Mouse (Mus musculus) right cerebral cortex, postnatal 10 days (tissue): ENCODE measurements at regions not wholly inside any gene's neighbourhood (a gene's known extent, or its start where the extent isn't known, plus 50 kb on each side); places are given as distances from the start of the nearest gene placed in this dataset.

Experiments
- DNase-seq, 2 experiments: peaks; one replicate each; pipeline ENCODE4 v3.0.0; 2021; ENCODE audit warnings: low spot score in 2 of 2

DNA sequence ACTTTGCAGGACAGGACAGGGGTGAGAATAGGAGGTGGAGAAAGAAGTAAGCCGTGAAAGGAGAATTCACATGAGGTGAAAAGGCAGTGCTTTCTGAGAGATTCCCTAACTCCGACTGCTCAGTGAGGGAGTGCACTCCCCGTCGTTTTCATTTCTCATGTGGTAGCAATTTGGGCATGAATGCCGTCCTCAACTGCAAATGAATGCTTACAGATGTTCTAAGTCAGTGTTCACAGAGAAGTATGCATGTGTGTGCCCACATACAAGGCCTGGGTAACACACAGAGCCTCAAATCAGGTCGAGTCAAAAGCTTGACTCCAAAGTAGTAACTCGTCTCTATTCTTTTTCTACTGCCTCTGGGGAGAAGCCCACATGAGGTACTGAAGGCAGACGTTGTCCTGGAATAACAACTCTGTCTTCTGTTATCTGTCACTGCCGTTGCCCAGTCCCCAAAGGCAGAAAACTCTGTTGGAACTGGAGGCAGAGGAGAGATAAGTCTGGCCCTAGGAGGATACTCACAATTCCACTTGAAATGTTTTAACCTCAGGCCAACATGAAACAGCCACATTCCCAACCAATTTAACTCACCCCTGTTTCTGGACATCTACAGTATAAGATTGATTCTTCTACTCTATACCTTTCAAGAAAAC is 318.0 kb downstream of the Gm11361 start:
- DNase-seq: no peak

GRCm38 (mm10) chr13:28573364-28573763 is 316.0 kb downstream of the Gm11361 start:
- no peak for DNase-seq

GRCm38 (mm10) chr13:28572448-28572847 is 315.1 kb downstream of the Gm11361 start:
- no peak for DNase-seq

- DNase-seq: no peak
Measured at GRCm38 (mm10) chr13:28571716-28572115, 314.4 kb downstream of the Gm11361 start.

GRCm38 (mm10) chr13:28563585-28563984 is 306.3 kb downstream of the Gm11361 start:
- no peak for DNase-seq

GRCm38 (mm10) chr13:28560081-28560480 is 302.8 kb downstream of the Gm11361 start:
- DNase-seq: no peak

DNA sequence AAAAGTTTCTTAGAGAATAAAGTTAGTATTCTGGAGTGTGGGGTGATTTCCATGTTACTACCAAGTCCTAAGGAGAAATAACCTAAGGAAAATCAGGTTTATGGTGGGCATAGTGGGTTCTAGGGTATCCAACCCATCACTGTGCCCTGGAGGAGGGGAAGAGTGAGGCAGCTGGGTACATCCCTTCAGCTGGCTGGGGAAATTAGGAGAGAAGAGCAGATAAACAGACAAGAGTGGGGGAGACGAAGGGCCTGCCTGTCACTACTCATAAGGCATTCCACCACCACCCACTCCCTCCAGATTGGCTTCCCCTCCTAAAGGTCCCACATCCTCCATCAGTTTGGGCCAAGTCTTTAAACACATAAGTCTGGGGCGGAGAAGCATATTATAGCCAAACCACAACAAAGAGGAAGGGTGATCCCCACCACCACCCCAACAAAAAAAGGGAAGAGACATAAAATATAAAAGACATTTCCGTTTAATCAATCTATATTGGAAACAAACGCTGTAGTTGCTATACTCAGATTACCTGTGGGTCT is 299.8 kb downstream of the Gm11361 start:
- DNase-seq: no peak

GRCm38 (mm10) chr13:28556385-28556938 is 299.1 kb downstream of the Gm11361 start:
- no peak for DNase-seq

DNA sequence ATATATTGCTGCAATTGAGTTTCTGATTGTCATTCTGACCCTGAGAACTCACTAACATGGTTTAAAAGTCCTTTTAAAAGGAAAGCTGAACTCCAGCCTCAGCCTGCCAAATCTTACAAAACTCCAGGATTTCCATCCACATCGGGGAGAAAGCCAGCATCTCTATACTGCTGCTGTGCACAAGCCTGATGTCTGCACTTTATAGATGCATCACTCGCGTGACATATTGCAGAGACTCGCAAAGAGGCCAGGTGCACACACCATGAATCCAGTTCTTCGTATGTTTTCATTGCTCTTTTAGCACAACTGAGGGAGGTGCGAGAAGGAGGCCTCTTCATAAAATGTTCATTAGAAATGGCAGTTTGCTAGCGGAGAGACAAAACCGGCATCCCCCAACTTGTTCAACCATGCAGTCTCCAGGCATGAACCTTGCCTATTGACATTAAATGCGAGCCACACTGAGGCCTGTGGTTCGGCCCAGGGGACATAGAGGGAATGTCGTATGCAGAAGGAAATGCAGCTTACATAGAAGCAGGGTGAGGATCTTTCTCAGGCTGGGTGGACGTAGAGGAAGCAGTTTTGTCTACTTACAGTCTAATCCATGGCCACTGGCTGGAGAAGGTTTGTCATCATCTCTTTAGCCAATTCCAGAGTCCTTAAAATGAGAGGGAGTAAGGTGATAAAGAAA is 297.0 kb downstream of the Gm11361 start:
- DNase-seq: no peak

DNA sequence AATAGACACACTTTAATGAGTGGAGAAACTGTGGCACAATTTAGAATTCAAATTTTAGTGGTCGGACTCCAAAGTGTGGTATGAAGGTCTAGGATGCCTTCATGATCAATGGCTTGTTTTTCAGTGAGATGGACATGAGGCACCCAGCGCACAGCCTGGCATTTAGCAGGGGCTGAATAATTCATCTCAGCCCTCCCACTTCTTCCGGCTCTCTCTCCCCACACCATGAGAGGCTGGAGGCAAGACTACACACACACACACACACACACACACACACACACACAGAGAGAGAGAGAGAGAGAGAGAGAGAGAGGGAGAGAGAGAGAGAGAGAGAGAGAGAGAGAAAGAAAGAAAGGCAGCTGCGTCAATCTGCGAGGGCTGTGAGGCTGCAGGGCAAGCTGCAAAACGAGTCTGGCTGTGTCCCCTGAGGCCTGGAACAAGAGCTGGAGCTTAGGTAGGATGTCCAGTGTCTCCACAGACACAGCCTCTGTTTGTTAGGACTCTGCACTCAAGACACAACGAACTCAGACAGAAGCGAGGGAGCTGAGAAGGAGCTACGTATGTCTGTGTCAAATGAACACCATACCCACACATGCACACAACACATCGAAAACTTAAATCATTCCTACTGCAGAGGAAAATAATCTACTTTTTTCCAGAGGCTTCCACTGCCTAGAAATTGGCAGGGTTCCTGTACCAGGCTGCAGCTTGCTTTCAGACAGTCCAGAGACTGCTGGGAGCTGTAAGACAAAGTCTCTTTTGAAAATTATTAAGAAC is 295.8 kb downstream of the Gm11361 start:
- peak; percentile 33 to 37 for DNase-seq

- no peak for DNase-seq
Measured at GRCm38 (mm10) chr13:28551555-28551954, 294.2 kb downstream of the Gm11361 start.

DNA sequence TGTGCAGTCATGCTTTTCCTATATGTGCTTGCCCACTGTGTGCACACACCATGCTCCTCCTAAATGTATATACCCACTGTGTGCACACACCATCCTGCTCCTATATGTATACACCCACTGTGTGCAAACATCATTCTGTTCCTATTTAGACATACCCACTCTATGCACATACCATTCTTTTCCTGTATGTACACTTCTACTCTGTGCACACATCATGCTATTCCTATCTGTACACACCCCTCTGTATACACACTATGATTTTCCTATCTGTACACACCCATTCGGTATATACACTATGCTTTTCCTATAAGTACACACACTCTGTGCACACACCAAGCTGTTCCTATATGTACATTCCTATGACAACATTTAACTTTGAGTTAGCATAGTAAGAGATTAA is 288.5 kb downstream of the Gm11361 start:
- no peak for DNase-seq

- DNase-seq: peak in 1 of 2 experiments; percentile 31
Measured at GRCm38 (mm10) chr13:28545337-28545736, 288.0 kb downstream of the Gm11361 start.

DNA sequence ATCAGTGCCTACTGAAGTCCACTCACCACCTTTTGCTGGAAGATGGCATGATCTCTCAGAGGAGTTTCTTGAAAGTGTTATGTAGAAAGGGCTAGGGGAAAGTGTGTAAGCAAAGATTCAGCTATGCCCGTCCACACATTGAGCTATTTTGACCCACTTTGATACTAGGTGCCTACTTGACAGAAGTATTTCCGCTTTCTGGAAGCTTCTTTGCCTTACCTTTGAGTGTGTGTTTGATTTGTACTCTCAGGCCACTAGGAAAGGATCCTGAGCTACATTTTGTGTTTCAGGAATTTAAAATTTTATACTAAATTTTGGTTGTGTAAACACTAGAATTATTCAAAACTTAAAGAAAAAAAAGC is 287.5 kb downstream of the Gm11361 start:
- DNase-seq: no peak

- DNase-seq: peak; percentile 40 to 45
Measured at GRCm38 (mm10) chr13:28544003-28544818, 286.9 kb downstream of the Gm11361 start.

- no peak for DNase-seq
Measured at GRCm38 (mm10) chr13:28541607-28542006, 284.3 kb downstream of the Gm11361 start.

DNA sequence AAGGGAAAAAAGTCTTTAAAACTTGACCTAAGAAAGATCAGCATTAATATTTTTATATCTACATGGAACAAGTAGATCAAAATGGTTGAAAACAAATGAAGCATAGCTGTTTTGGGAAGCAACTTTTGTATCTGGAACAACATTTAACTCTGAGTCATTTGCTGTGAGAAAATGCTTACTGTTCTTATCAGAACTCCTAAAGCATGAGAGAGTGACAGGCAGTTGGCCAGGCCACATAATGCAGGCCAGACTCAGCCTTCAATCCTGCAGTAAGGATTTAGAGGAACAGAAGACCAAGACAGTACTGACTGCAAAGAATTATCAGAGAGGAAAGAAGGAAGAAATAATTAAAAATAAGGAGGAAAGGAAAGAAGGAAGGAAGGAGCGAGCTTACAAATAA is 275.8 kb downstream of the Gm11361 start:
- DNase-seq: no peak

DNA sequence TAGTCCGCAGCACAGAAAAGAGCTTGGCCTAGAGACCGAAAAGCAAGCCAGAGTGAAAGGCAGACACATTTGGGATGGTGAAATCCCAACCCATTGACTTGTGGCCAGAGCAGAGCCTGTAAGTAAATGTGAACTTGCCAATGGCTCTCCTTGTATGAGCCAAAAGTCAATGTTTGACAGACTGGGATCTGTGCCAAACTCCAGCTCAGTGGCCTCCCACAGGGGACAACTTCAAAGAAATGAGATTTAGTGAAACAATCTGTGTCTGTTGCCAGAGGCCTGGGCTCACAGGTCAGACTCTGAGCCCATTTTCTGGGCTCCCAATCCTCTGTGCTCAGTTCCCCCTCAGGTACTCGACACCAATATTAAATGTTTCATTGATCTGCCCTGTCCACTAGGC is 274.9 kb downstream of the Gm11361 start:
- DNase-seq: peak in 1 of 2 experiments; percentile 41

DNA sequence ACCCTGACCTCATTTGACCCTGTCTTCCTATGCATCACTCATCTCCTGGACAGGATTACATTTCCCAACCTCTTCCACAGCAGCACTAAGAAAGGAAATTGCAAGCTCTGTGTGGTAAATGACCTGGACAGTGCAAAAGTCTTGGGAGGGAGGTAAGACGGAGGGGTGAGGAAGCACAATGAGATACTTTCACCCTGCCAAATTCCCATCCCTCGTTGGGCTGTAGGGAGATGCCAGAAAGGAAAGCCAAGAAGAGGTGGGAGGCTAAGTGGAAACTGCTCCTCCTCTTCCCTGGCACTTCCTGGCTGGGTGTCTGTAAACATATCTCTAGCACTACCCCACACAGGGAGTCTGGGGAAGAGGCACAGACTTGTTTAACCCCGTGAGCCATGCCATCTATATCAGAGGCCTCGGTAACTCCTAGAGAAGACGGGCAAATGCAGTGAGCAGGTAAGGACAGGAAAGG is 274.2 kb downstream of the Gm11361 start:
- no peak for DNase-seq

- DNase-seq: no peak
Measured at GRCm38 (mm10) chr13:28530947-28531346, 273.6 kb downstream of the Gm11361 start.

DNA sequence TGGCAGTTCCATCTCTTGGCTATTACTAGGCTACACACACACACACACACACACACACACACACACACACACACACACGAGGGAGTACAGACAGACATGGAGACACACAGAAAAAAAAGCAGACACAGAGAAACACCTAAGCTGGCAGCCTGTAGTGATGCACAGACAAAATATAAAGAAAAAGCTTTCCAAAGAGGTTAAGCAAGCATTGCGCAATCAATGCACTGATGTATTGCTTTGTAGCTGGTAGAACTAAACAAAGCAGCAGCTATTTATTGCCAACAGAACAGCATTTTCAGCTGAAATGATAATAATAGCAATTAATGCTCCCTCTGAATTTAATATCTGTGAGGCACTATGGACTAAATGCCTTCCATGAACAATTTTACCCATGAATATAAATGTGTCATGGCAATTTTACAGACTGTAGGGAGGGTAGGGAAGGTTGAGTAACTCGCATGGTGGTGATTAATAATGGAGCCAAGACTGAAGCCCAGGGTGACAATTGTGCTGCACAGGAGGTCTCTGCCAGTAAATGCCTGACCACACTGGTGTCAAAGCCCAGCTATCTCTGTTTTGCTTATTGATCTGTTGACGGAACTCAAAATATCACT is 271.7 kb downstream of the Gm11361 start:
- no peak for DNase-seq
